Comparison of ENCODE assay signal across 8 mouse cellular contexts in the genomic region with DNA sequence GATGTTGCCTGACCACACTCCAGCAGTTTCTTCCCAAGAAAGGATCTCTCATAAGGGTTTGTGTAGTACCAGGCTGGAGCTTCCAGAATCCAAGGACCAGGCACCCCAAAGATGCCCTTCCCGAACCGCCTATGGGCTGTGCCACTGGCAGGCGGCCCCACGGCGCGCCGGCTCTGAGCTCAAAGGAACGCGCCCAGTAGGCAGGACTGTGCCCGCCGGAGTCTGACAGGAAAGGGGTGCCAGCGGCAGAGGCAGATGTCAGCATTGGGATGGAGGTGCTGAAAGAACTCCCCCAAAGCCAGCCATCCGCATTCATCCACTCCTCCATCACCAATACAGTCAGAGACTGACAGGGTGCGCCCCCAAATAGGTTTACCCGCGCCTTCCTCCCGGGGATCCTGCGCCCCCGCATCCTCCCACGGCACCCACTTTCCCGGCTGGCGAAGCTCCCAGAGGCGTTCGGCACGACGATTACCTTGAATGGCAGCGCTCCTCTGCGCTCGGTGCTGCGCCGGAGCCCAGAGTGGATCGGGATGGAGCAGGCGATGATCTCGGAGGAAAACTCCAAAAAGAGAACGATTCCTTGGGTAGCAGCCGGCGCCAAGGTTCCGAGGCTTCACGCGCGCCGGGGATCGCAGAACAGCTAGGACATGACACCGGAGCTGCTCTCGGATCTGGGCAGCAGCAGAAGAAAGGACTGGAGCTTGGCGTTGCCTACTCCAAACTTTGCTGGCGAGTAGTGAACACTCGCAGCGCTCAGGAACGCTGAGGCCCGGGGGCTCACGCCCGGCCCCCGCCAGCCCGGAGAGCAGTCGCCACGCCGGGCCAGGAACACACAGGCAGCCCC.
A peak's percentile ranks its signal among the peaks of the same experiment; 100 is the strongest.
DNase-seq lines count a peak whose midpoint lies in the region; ATAC-seq and TF ChIP-seq lines count a peak whose summit lies in the region.

No protein-coding gene starts in this region.

- H3K4me3 ChIP-seq in liver, adult 2 months (ENCODE audit: insufficient read depth, low read depth, low read length): peak overlapping the region; percentile 70
- peak overlapping the region; percentile 90 for H3K4me3 ChIP-seq in embryonic facial prominence, embryonic 13.5 days
- peak overlapping the region; percentile 50 for H3K4me3 ChIP-seq in heart, postnatal 0 days (ENCODE audit: low read depth, low read length)
- H3K4me3 ChIP-seq in left cerebral cortex, adult 2 months: peak overlapping the region; percentile 60
- H3K4me3 ChIP-seq in midbrain, embryonic 11.5 days (ENCODE audit: low read depth, low read length): peak overlapping the region; percentile 91
- peak overlapping the region; percentile 83 for H3K4me3 ChIP-seq in stomach, postnatal 0 days (ENCODE audit: low read depth, low read length)

- peaks cover 3% of the 10 kb centered on the region; the same call in 1 of the 2 replicates for H3K4me1 ChIP-seq in liver, adult 2 months (ENCODE audit: control insufficient read depth, insufficient read depth, low read length)
- H3K4me1 ChIP-seq in embryonic facial prominence, embryonic 13.5 days: peaks cover 36% of the 10 kb centered on the region
- peaks cover 14% of the 10 kb centered on the region; the same call in 1 of the 2 replicates for H3K4me1 ChIP-seq in heart, postnatal 0 days (ENCODE audit: control insufficient read depth, insufficient read depth)
- peaks cover 71% of the 10 kb centered on the region for H3K4me1 ChIP-seq in midbrain, embryonic 11.5 days (ENCODE audit: control insufficient read depth, insufficient read depth, low read length)
- H3K4me1 ChIP-seq in stomach, postnatal 0 days (replicated peaks; ENCODE audit: control insufficient read depth, insufficient read depth): peaks cover 10% of the 10 kb centered on the region; the same call in 1 of the 2 replicates

- peak; percentile 68 for ATAC-seq in embryonic facial prominence, embryonic 13.5 days (ENCODE audit: insufficient number of reproducible peaks, insufficient read depth, low FRiP score, low TSS enrichment, low read depth)
- peak; percentile 60 for ATAC-seq in heart, postnatal 0 days (ENCODE audit: insufficient read depth, low read depth)
- ATAC-seq in midbrain, embryonic 11.5 days (ENCODE audit: low FRiP score): peak; percentile 10
- ATAC-seq in stomach, postnatal 0 days (ENCODE audit: low FRiP score, low TSS enrichment): peak; percentile 27

- no peaks in the 10 kb centered on the region for H3K36me3 ChIP-seq in liver, adult 2 months (ENCODE audit: control insufficient read depth, insufficient read depth, low read length)
- H3K36me3 ChIP-seq in embryonic facial prominence, embryonic 13.5 days: peaks cover 17% of the 10 kb centered on the region
- H3K36me3 ChIP-seq in heart, postnatal 0 days (replicated peaks; ENCODE audit: control insufficient read depth, insufficient read depth, low read length): no peaks in the 10 kb centered on the region
- H3K36me3 ChIP-seq in midbrain, embryonic 11.5 days (ENCODE audit: control insufficient read depth, insufficient read depth, low read length): no peaks in the 10 kb centered on the region
- peaks cover 4% of the 10 kb centered on the region; the same call in 1 of the 2 replicates for H3K36me3 ChIP-seq in stomach, postnatal 0 days (ENCODE audit: control insufficient read depth, insufficient read depth, low read length)

- no peak for TF ChIP-seq EP300 in heart, postnatal 0 days (IDR thresholded peaks at IDR 0.05; ENCODE audit: low read depth)
- no peak for TF ChIP-seq EP300 in stomach, postnatal 0 days (optimal IDR thresholded peaks at IDR 0.05)

- H3K9me3 ChIP-seq in embryonic facial prominence, embryonic 13.5 days: no peaks in the 10 kb centered on the region
- H3K9me3 ChIP-seq in heart, postnatal 0 days (replicated peaks; ENCODE audit: control insufficient read depth, low read length): no peaks in the 10 kb centered on the region
- no peaks in the 10 kb centered on the region for H3K9me3 ChIP-seq in midbrain, embryonic 11.5 days (ENCODE audit: control insufficient read depth, low read length)
- no peaks in the 10 kb centered on the region for H3K9me3 ChIP-seq in stomach, postnatal 0 days (ENCODE audit: control insufficient read depth, low read length)

- no peaks in the 10 kb centered on the region for H3K27me3 ChIP-seq in liver, adult 2 months (ENCODE audit: control insufficient read depth, insufficient read depth, low read length)
- no peaks in the 10 kb centered on the region for H3K27me3 ChIP-seq in embryonic facial prominence, embryonic 13.5 days
- peaks cover 24% of the 10 kb centered on the region for H3K27me3 ChIP-seq in heart, postnatal 0 days (ENCODE audit: control insufficient read depth, insufficient read depth, low read length)
- H3K27me3 ChIP-seq in midbrain, embryonic 11.5 days (ENCODE audit: control insufficient read depth, insufficient read depth, low read length): peaks cover 5% of the 10 kb centered on the region; the same call in 1 of the 2 replicates
- no peaks in the 10 kb centered on the region for H3K27me3 ChIP-seq in stomach, postnatal 0 days (ENCODE audit: control insufficient read depth, insufficient read depth, low read length)

- intact Hi-C loops in left cerebral cortex, adult 2 months (cut with DNase I): loop anchor here (10.0 kb wide), 1 partner anchor 511 kb away; no protein-coding TSS in a partner anchor

- TF ChIP-seq POLR2A in liver, adult 2 months (IDR thresholded peaks at IDR 0.05; ENCODE audit: extremely low read depth, insufficient read depth, low read length): no peak

- no peak for DNase-seq in liver, adult 2 months (ENCODE audit: extremely low read depth, low read depth, low spot score)
- DNase-seq in liver: no peak
- DNase-seq in heart, postnatal 0 days (ENCODE audit: low spot score): peak; percentile 40
- DNase-seq in left cerebral cortex, adult 2 months (ENCODE audit: extremely low spot score in 1 of 2, low spot score in 2 of 2): peak; percentile 56 to 64
- DNase-seq in midbrain, embryonic 11.5 days (ENCODE audit: low spot score, missing footprints): peak; percentile 97
- DNase-seq in stomach, postnatal 0 days (ENCODE audit: low spot score): peak; percentile 57
- no peak for DNase-seq in embryo, embryonic 11 days

- H3K79me2 ChIP-seq in liver, adult 2 months (ENCODE audit: control insufficient read depth, insufficient read depth, low read length): peaks cover 19% of the 10 kb centered on the region; the same call in 1 of the 2 replicates

- H3K27ac ChIP-seq in liver, adult 2 months (replicated peaks; ENCODE audit: insufficient read depth, low read depth, low read length): peak overlapping the region; percentile 70
- peak overlapping the region; percentile 98 for H3K27ac ChIP-seq in embryonic facial prominence, embryonic 13.5 days
- H3K27ac ChIP-seq in heart, postnatal 0 days (ENCODE audit: low read depth): peak overlapping the region; percentile 54
- H3K27ac ChIP-seq in left cerebral cortex, adult 2 months: peak overlapping the region; percentile 69
- peak overlapping the region; percentile 76 for H3K27ac ChIP-seq in midbrain, embryonic 11.5 days (ENCODE audit: low read depth, low read length)
- peak overlapping the region; percentile 93 for H3K27ac ChIP-seq in stomach, postnatal 0 days (replicated peaks)

- 1% methylated on average over 58 of the region's 58 CpGs for WGBS in liver, adult 2 months
- WGBS in embryonic facial prominence, embryonic 13.5 days: 0% methylated on average over 58 of the region's 58 CpGs
- WGBS in heart, postnatal 0 days: under 1% methylated on average over 58 of the region's 58 CpGs
- under 1% methylated on average over 58 of the region's 58 CpGs for WGBS in midbrain, embryonic 11.5 days
- 0% methylated on average over 53 of the region's 58 CpGs for WGBS in stomach, postnatal 0 days

- TF ChIP-seq CTCF in liver, adult 2 months (IDR thresholded peaks at IDR 0.05; ENCODE audit: low read depth, low read length): no peak
- no peak for TF ChIP-seq CTCF in heart, postnatal 0 days (IDR thresholded peaks at IDR 0.05; ENCODE audit: low read depth)
- TF ChIP-seq CTCF in left cerebral cortex, adult 2 months (IDR thresholded peaks at IDR 0.05): no peak
- TF ChIP-seq CTCF in stomach, postnatal 0 days (IDR thresholded peaks at IDR 0.05; ENCODE audit: low read depth): no peak

- H3K4me2 ChIP-seq in embryonic facial prominence, embryonic 13.5 days: peak overlapping the region; percentile 70
- peak overlapping the region; percentile 85 for H3K4me2 ChIP-seq in heart, postnatal 0 days (ENCODE audit: low read depth, low read length)
- peak overlapping the region; percentile 77 for H3K4me2 ChIP-seq in midbrain, embryonic 11.5 days
- peak overlapping the region; percentile 72 for H3K4me2 ChIP-seq in stomach, postnatal 0 days (replicated peaks; ENCODE audit: low read depth)

- peak overlapping the region; percentile 81 for H3K9ac ChIP-seq in liver, adult 2 months (ENCODE audit: low read depth, low read length)
- H3K9ac ChIP-seq in embryonic facial prominence, embryonic 13.5 days: peak overlapping the region; percentile 98
- peak overlapping the region; percentile 43 for H3K9ac ChIP-seq in heart, postnatal 0 days (replicated peaks; ENCODE audit: low read depth, low read length)
- H3K9ac ChIP-seq in midbrain, embryonic 11.5 days (ENCODE audit: low read length): peak overlapping the region; percentile 94
- H3K9ac ChIP-seq in stomach, postnatal 0 days (ENCODE audit: low read length): peak overlapping the region; percentile 91

Comparison
In these comparisons a context has a peak if more than half of its experiments do, and no peak if none do; other contexts are left out.
1. DNase-seq: peak in heart, postnatal 0 days (single experiment), left cerebral cortex, adult 2 months (2 of 2), midbrain, embryonic 11.5 days (single experiment) and stomach, postnatal 0 days (single experiment); none in liver, adult 2 months (single experiment), liver (single experiment) and embryo, embryonic 11 days (single experiment).
2. H3K9ac ChIP-seq: peak in every context shown above with its lines; median percentile 98 in embryonic facial prominence, embryonic 13.5 days; 94 in midbrain, embryonic 11.5 days; 91 in stomach, postnatal 0 days; 81 in liver, adult 2 months; 43 in heart, postnatal 0 days.
3. ATAC-seq: peak in every context shown above with its lines; median percentile 68 in embryonic facial prominence, embryonic 13.5 days; 60 in heart, postnatal 0 days; 27 in stomach, postnatal 0 days; 10 in midbrain, embryonic 11.5 days.
4. Peak in every context shown above with its lines, with median percentiles within 50 percentile points of each other: H3K27ac ChIP-seq, H3K4me3 ChIP-seq and H3K4me2 ChIP-seq.